Mouse (Mus musculus) megakaryocyte, adult 5-6 weeks (primary cell): ENCODE results near the gene Nav2. TPM values are rescaled to one million over a fixed set of nuclear protein-coding genes. Genes with fewer than 3 reads are reported as not detected.

Source experiments
- ATAC-seq: 2 replicates; pipeline ENCODE4 v1.8.0; 2016; ENCODE audit warnings: mild to moderate bottlenecking, inconsistent platforms; ENCODE audit not compliant: poor library complexity, severe bottlenecking
- total RNA-seq, 2 experiments: library from RNA; stranded (forward) in 1 of 2; stranded (reverse) in 1 of 2; fragments of 153-499, 151-499 nt in 1 of 2; fragments of 221-1000, 200-1000 nt in 1 of 2; gene quantifications; 2 replicates each; pipeline versions ENCODE4 v1.2.3 to v1.2.4; 2015 to 2017

Nav2 gene
- total RNA-seq, 2 experiments from 2014 or later: 4.6 to 10.5 TPM

DNA sequence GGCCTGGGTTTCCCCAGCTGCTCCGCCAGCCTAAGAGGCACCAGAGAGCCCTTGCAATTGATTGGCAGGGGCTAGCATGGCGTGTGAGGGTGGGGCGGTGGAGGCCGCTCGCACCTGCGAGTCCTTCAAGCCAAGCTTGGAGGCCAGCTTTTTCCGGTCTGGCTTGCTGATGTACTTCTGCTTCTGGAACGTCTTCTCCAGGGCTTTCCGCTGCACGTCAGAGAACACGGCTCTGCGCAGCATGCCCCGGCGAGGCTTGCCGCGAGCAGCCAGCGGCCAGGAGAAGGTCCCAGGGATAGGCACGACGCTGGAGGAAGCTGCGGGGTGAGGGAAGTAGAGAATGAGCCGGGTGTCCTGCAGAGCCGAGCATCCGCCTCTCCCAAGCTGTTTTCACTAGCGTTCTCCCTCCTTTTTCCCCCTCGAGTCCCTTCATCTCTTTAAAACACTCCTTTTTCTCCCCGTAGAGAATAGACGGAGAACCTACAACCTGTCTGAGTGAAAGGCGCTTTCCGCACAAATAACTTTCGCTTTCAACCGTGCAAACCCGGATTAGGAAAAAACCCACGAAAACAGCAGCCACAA is 725.0 kb downstream of the Nav2 start:
- peak; percentile 75 for ATAC-seq

- no peak for ATAC-seq
Measured at GRCm38 (mm10) chr7:49634291-49635073, 726.0 kb downstream of the Nav2 start.

- no peak for ATAC-seq
Measured at GRCm38 (mm10) chr7:49635074-49635621, 726.6 kb downstream of the Nav2 start.

DNA sequence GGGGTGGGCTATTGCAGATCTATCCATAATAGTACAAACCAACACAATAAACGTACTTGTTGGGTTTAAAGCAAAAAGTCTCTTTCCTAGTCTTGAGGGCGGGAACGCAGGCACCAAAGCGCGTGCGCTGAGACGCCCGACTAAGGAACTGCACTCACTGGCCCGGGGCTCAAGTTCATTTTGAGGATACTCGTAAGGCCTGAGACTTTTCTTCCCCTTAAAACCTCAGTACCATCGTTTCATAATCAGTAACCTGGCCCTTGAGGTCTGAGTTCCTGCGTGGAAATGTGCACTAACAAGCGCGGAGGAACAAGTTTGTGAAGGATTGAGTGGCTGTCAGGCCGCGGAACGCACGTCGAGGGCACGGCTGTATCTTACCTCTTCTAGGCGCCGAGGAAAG is 727.5 kb downstream of the Nav2 start:
- ATAC-seq: no peak

GRCm38 (mm10) chr7:49636491-49637115 is 728.1 kb downstream of the Nav2 start, which contains the start of gene Dbx1:
Gene Dbx1, minus strand, starts transcription at chr7:49636849.
- no peak for ATAC-seq

GRCm38 (mm10) chr7:49637281-49637680 is 728.8 kb downstream of the Nav2 start:
- no peak for ATAC-seq

GRCm38 (mm10) chr7:49637851-49638663 is 729.5 kb downstream of the Nav2 start:
- no peak for ATAC-seq

GRCm38 (mm10) chr7:49638941-49639776 is 730.6 kb downstream of the Nav2 start:
- no peak for ATAC-seq

DNA sequence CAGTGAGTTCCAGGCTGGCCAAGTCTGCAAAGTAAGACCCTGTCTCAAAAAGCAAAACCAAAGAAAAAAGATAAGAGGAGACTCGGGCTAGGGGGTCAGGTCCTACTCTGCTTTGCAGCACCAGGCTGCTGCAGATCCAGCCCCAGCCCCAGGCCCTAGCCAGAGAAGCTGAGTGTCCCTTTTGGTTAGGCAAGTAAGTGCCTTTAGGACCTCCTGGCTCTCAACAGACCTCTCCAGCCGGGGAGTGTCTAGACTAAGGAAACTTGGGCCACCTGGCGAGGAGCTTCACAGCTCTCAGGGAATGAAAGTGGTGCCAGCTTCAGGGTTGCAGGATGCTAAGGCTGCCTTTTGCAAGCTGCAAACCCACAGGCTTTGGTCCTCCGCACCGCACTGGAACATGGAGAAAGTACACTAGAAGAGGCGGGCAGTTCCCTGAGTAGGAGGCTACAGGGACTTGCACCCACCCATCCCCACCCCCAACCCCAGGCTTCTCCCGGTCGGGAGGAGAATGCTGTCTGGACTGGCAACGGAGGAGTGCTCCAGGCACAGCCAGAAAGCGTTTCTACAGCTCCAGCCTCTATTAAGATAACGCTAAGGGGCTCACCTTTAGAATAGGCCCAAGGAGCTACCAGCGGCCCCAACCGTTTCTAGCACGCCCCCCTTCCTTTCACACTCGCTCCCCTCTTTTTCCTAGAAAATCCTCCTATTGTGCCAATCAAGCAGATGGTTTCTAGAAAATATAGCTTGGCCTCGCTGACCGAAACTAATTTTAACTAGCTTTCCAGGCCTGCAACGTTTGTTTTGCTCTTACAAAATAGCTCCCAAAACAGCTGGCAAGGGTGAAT is 731.6 kb downstream of the Nav2 start:
- no peak for ATAC-seq

DNA sequence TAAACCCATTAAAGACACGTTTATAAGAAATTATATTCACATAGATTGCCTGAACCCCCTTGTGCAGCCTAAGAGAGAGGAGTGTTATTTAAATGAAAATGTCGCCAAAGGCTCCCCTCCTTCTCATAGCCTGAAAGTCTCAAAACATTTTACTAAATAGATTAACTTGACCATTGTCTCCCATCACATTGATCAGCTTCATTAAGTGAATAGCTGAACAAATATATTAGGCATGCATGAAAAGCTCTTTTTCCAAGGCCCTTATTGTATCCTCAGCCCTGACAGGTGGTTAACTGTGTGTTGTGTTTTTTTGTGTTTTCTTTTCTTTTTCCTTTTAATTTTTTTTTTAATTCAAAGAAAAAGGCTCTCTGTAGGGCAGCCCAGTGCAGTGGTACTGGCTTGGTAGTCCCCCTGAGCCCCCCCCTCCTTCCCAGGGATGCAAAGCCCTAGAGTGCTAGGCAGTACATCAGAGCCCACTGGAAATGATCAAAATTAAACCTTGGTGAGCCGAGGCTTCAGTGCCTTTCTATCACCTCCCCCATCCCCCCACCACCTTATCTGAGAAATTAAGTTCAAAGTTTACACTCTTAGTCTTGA is 732.3 kb downstream of the Nav2 start:
- ATAC-seq: no peak

Other genes starting within 250 kb of the Nav2 start
- gene Zdhhc13, start 119.7 kb upstream of the Nav2 start, total RNA-seq (2015): 54.3 and 54.4 TPM in 2 replicates
- 43.1 and 52.2 TPM in 2 replicates for gene Zdhhc13, start 119.7 kb upstream of the Nav2 start, total RNA-seq (2017)
- gene Csrp3, start 60.7 kb upstream of the Nav2 start, total RNA-seq (2015): 10.7 and 12.1 TPM in 2 replicates
- 9.2 and 12.2 TPM in 2 replicates for gene Csrp3, start 60.7 kb upstream of the Nav2 start, total RNA-seq (2017)
- 129 and 131 TPM in 2 replicates for gene E2f8, start 27.1 kb upstream of the Nav2 start, total RNA-seq (2015)
- 40.6 and 49.7 TPM in 2 replicates for gene E2f8, start 27.1 kb upstream of the Nav2 start, total RNA-seq (2017)